Mouse (Mus musculus) ES-Bruce4 (cell line): Measurements from ENCODE around the gene Glrx5. TPM values are rescaled to one million over a fixed set of nuclear protein-coding genes. Genes with fewer than 3 reads are reported as not detected.

Experiments
- H3K27ac ChIP-seq: 2 replicates; pipeline ENCODE4 v1.5.1; 2012; ENCODE audit warnings: low read length, inconsistent platforms; ENCODE audit not compliant: insufficient read depth
- H3K27me3 ChIP-seq: 2 replicates; pipeline ENCODE4 v1.6.1; 2012; ENCODE audit warnings: mild to moderate bottlenecking, low read length, inconsistent platforms; ENCODE audit not compliant: control insufficient read depth, poor library complexity, insufficient read depth, severe bottlenecking
- H3K36me3 ChIP-seq: 2 replicates; pipeline ENCODE4 v1.6.1; 2012; ENCODE audit warnings: inconsistent platforms, mild to moderate bottlenecking, low read length, moderate library complexity; ENCODE audit not compliant: control insufficient read depth, poor library complexity, insufficient read depth, severe bottlenecking
- H3K4me1 ChIP-seq: one replicate; pipeline ENCODE4 v1.8.1; 2011; ENCODE audit warnings: low read length; ENCODE audit not compliant: control insufficient read depth, insufficient read depth
- H3K4me3 ChIP-seq: 2 replicates; pipeline ENCODE4 v1.5.1; 2011; ENCODE audit warnings: low read depth, mild to moderate bottlenecking, low read length
- H3K9ac ChIP-seq: 2 replicates; pipeline ENCODE4 v1.6.1; 2012; ENCODE audit warnings: low read depth, mild to moderate bottlenecking, inconsistent platforms; ENCODE audit not compliant: poor library complexity, severe bottlenecking
- H3K9me3 ChIP-seq: replicated peaks from 2 replicates; pipeline ENCODE4 v1.6.1; 2012; ENCODE audit warnings: mild to moderate bottlenecking, low read length, inconsistent platforms; ENCODE audit not compliant: control insufficient read depth, poor library complexity, insufficient read depth, severe bottlenecking
- CTCF ChIP-seq: IDR thresholded peaks from one replicate; pipeline ENCODE4 v1.8.1; 2011; ENCODE audit warnings: low read depth, low read length
- EP300 ChIP-seq: IDR thresholded peaks from 2 replicates; pipeline ENCODE4 v1.6.1; 2011; ENCODE audit warnings: low read depth, low read length; ENCODE audit not compliant: insufficient read depth
- POLR2A ChIP-seq: IDR thresholded peaks from one replicate; pipeline ENCODE4 v1.8.1; 2011; ENCODE audit warnings: low read length; ENCODE audit not compliant: insufficient read depth
- polyA plus RNA-seq: library from polyadenylated mRNA; stranded (reverse); fragments of >200 nt; gene quantifications from 2 replicates; pipeline ENCODE4 v1.2.4, GENCODE M21; 2011; ENCODE audit warnings: low read depth; ENCODE audit not compliant: missing spikeins, insufficient read depth, insufficient read length

Glrx5 gene
- polyA plus RNA-seq, 1 experiment: 36.4 TPM

DNA sequence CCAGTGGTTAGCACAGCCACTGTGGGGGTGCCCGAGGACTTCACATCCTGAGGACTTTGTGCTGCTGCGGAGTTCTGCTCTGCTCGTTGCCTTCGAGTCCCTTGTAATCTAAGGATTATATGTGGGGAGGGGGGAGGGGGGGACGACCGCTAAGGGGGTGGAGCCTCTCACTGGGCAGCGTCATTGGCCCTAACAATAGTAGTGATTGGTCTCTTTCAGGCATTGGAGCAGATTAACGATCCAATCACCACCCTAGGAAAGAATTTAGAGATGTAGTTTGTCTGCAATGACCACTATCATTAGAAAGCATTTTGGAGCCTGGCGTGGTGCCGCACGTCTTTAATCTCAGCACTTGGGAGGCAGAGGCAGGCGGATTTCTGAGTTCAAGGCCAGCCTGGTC, 52.8 kb downstream of the Glrx5 start:
- no peak for TF ChIP-seq POLR2A
- TF ChIP-seq EP300: no peak
- no peak for TF ChIP-seq CTCF
- Histone ChIP-seq H3K27me3 (no peaks in the 10 kb centered on the region), H3K27ac (no peak overlapping the region), H3K36me3 (no peaks in the 10 kb centered on the region), H3K4me1 (no peaks in the 10 kb centered on the region), H3K9me3 (no peaks in the 10 kb centered on the region; the same call in 1 of the 2 replicates), H3K9ac (no peak overlapping the region), H3K4me3 (no peak overlapping the region)

DNA sequence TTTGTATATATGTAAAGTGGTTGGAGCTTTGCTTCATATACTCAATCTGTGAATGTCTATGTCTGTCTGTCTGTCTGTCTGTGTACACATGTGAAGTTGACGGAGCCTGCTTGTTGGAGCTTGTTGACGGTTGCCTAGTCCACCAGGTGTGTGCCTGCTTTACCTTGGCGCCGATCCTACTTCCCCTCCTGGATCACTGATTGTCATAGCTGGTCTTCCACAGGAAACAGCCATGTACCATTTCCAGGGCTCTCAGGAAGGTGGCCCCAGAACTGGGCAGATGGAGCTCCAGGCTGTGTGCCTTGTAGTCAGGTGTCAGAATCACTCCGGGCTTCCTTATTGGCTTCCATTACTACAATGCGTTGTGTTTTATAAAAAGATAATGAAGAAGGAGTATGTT, 54.3 kb downstream of the Glrx5 start:
- no peak overlapping the region for H3K27ac ChIP-seq
- H3K4me3 ChIP-seq: no peak overlapping the region
- H3K9ac ChIP-seq: no peak overlapping the region
- no peaks in the 10 kb centered on the region for H3K27me3 ChIP-seq
- no peaks in the 10 kb centered on the region for H3K9me3 ChIP-seq
- H3K4me1 ChIP-seq: no peaks in the 10 kb centered on the region
- H3K36me3 ChIP-seq: no peaks in the 10 kb centered on the region
- TF ChIP-seq EP300 (no peak), CTCF (no peak), POLR2A (no peak)

DNA sequence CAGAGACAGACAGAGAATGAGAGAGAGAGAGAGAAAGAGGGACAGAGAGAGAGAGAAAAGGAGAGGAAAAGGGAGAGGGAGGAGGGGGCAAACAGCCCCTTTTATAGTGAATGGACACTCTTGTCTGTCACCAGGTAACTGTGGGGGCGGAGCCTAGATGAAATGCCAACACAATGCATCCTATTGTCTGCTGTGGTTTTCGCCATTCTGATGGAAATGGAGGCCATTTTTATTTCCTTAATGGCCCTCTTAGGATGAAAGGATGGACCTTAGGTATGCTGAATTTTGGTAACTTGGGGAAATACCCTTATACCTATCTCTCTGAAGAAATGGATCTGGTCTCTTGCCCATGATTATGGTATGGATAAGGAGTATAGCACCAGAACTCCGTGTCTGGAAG, 54.9 kb downstream of the Glrx5 start:
- Histone ChIP-seq H3K4me1 (no peaks in the 10 kb centered on the region), H3K27ac (no peak overlapping the region), H3K27me3 (no peaks in the 10 kb centered on the region), H3K9ac (no peak overlapping the region), H3K36me3 (no peaks in the 10 kb centered on the region), H3K4me3 (no peak overlapping the region), H3K9me3 (no peaks in the 10 kb centered on the region)
- no peak for TF ChIP-seq POLR2A
- no peak for TF ChIP-seq CTCF
- TF ChIP-seq EP300: no peak

DNA sequence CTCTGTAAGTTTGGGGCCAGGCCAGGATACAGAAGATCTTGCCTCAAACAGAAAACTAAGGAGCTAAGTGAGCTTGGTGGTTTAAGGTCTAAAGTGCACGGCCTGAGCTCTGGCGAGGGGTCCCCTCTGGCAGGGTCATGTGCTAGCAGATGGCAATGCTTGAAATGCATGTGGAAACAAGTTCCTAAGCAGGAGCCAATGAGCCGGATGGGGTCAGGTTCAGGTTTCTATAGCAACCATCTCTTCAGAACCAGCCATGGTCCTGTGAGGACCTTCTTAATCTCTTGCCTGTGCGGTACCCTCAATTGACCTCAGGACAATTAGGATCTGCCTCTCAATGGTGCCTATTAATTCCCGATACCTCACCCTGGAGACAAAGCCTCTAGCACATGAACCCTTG, 56.7 kb downstream of the Glrx5 start:
- no peak for TF ChIP-seq CTCF
- TF ChIP-seq EP300: no peak
- TF ChIP-seq POLR2A: no peak
- Histone ChIP-seq H3K27ac (no peak overlapping the region), H3K4me1 (no peaks in the 10 kb centered on the region), H3K9ac (no peak overlapping the region), H3K27me3 (no peaks in the 10 kb centered on the region), H3K4me3 (no peak overlapping the region), H3K9me3 (no peaks in the 10 kb centered on the region), H3K36me3 (no peaks in the 10 kb centered on the region)

DNA sequence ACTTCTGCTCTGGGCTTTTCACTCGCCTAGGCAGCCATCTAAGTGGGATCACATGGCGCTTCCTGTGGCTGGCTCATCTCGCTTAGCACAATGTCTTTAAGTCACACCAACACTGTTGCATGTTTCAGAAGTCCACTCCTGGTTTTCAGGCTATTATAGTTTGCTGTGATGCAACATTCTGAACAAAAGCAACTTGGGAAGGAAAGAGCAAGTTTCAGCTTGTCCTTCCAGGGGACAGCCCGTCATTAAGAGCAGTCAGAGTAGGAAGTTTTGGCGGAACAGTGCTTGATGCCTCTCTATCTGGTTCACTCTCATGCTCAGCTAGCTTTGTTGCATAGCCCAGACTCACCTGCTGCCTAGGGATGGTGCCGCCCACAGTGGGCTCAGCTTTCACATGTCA, 59.1 kb downstream of the Glrx5 start:
- Histone ChIP-seq H3K9me3 (no peaks in the 10 kb centered on the region), H3K4me1 (no peaks in the 10 kb centered on the region), H3K9ac (no peak overlapping the region), H3K27ac (no peak overlapping the region), H3K36me3 (no peaks in the 10 kb centered on the region), H3K4me3 (no peak overlapping the region), H3K27me3 (no peaks in the 10 kb centered on the region)
- TF ChIP-seq CTCF: no peak
- TF ChIP-seq POLR2A: no peak
- TF ChIP-seq EP300: no peak

Other genes with a start within 250 kb of the Glrx5 start
- 11.0 and 14.8 TPM in 2 replicates for gene Clmn, start 167.6 kb upstream of the Glrx5 start, polyA plus RNA-seq
- gene Syne3, start 22.9 kb upstream of the Glrx5 start, polyA plus RNA-seq: 1.2 and 1.9 TPM in 2 replicates
- gene Tcl1b2, start 113.3 kb downstream of the Glrx5 start, polyA plus RNA-seq: not detected in 2 replicates
- not detected in 2 replicates for gene Tcl1b1, start 127.0 kb downstream of the Glrx5 start, polyA plus RNA-seq
- gene Tcl1b5, start 143.7 kb downstream of the Glrx5 start, polyA plus RNA-seq: not detected in 2 replicates
- gene Tcl1b3, start 158.4 kb downstream of the Glrx5 start, polyA plus RNA-seq: not detected in 2 replicates
- not detected in 2 replicates for gene Tcl1b4, start 169.3 kb downstream of the Glrx5 start, polyA plus RNA-seq
- gene Tcl1, start 190.1 kb downstream of the Glrx5 start, polyA plus RNA-seq: 47.2 and 52.8 TPM in 2 replicates